Mouse (Mus musculus): ENCODE data around the gene Slc35d1. TPM values are rescaled to one million over a fixed set of nuclear protein-coding genes. Genes with fewer than 3 reads are reported as not detected.
A peak's percentile ranks its signal among the peaks of the same experiment; 100 is the strongest.
"Not testable (repeated sequence)": the region's sequence is repeated elsewhere in the genome, so short reads cannot be mapped to it uniquely, and the experiment has no call there.

The Slc35d1 gene
- total RNA-seq, 2 experiments from 2014 or later, result 8.4 to 8.8 TPM

DNA sequence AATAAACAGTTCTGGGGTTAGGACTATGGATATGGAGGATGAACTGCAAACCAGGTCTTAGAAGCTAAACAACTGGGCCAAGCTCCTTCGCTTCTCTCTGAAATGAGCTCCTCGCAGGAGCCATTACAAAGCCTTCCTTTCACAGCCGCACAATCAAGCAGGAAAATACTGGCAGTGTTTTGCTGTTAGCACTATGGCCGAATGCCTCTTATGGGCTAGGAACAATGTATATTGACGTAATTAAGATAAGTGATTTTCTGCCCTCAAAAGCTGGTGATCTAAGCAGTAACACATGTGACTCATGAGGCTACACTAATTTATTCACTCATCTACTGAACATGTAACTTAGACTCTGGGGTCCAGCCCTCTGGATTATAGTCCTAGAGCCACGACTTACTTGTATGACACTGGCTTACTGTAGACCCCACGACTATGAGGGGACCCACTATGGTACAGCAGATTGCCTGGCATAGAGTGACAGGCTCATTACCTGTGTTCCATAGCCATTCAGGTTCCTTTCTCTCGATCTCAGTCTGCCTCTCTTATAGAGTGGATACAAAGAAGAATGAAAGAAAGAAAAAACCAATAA is 34.6 kb downstream of the Slc35d1 start:
- DNase-seq, result no peak

DNA sequence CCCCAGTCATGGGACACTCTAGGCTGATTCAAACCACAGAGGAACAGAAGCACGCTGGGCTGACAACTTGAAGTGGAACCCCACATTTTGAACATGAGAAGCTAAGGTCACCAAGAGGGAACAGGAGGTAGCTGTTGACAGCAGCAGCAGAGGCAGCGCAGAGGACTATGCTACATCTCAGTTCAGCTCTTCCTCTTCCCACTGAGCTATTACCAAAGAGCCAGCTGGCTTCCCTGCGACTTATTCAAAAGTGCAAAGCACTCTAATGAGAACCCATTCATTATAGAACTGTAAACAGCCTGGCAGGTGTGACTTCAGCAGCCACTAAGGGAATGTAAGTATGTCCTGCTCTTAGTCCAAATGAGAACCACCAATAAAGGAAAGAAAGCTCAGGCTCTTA is 35.4 kb downstream of the Slc35d1 start:
- no peak for DNase-seq

DNA sequence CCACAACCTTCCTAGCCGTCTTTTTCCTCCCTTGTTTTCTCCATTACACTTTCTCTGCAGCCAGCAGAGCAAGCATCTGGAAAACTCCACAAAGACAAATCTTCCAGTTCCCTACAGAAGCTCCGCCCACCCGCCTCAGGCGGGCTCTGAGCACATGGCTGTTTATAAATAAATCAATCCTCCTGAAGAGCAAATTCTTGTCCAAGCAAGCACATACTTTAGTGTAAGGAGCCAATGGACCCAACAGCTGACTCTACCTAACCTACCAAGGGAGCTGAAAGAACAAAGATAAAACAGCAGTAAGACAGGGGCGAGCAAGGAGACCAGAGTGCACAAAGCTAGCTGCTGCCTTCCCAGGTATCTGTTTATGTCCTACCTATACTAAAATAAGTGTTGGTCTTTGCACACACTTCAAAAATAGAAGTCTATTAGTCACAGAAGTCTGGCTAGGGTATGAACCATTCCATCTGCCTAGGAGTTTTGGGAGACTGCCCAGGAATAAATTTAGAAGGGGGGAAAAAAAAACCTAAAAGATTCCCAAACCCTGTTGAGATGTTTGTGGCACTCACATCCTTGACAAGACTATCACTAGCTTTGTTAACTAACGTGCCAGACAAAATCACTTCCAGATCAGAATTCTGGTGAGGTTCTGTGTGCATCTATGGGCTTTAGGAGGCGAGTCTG is 36.2 kb downstream of the Slc35d1 start:
- DNase-seq, result peak; percentile 57

DNA sequence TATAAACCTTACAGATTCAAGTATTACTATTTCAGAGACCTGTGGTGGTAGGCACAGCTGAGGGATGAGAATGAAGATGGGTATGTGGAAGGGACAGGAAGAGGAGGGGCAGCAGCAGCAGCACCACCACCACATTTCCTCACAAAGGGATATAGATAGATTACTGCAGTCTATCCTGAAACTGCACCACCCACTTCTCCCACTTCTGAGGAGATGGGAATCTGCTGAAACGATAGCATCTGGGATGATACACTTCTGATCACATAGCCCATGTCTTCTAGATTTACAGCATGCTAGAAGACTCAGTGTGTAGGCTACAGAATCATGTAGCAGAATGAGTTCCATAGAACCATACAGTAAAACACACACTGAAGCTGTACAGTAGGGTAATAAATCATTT is 37.3 kb downstream of the Slc35d1 start:
- no peak for DNase-seq

DNA sequence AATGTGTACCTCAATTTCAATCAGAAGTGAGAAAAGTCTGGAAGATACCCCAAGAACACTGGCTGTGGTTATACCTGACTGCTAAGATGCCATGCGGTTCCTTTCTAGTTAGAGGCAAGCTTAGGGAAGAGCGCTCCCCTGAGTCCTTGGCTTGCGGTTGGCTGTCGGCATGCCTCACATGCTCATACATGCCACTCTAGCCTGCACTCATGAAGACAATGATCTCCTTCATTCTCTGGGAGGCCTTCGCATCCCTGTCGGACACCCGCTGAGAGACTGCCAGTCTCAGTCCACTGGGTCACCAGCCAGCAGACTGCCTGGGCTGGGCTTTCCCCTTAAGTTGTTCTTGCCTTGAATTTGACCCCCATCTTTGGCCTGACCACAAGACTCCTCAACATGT is 41.0 kb downstream of the Slc35d1 start:
- no peak for DNase-seq

DNA sequence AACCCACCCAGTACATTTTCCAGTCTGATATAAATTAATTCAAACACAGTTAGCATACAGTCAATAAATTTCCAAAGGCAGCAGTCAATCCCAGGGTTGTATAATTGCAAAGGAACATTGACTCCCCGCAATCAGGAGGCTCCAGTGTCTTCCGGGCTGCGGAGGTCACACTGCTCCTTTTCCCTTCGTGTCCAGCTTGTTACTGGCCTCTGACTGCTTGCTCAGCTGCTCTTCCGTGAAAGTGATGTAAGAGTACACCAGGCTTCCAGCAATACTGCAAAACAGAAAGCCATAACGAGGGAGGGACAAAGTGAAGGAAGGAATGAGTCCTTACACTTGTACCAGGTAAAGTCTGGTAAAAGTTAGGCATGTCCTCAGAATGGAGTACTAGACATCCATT is 41.5 kb downstream of the Slc35d1 start:
- no peak for DNase-seq

DNA sequence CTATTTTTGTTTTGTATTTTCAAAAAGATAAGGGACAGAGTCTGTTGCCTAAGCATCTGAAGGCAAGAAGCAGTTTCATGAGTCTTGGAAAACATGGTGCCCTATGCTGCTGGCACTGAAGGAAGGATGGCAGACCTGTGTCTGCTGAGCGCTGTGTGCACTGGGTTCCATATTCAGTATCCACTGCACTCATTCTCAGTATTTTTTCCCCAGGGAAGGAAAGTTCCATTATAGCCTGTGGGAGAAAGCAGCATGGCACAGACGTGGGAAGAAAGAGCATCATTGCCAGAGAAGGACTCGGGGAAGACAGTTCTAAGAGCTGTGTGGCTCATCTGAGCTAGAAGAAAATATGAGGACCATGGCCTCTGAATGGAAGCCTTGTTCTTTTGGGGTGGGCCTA is 43.7 kb downstream of the Slc35d1 start:
- DNase-seq, result no peak

DNA sequence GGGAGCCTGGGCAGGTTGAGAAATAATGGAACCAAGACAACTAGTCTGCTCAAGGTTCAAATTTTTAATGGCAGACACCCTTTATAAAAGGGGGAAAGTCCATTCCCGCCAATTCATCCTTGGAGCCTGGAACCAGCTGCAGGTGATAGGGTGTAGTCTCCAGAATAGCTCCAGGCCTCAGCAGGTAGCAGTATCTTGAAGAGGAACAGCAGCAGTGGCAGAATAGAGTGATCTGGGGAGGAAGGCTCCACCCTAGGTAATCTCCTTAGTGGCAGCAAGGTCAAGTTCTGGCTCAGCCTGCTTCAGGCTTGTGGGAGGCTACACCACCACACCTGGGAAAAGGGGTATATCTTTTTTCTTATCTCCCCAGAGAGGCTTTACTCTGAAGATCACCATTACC is 48.8 kb downstream of the Slc35d1 start:
- not testable (repeated sequence) for DNase-seq

DNA sequence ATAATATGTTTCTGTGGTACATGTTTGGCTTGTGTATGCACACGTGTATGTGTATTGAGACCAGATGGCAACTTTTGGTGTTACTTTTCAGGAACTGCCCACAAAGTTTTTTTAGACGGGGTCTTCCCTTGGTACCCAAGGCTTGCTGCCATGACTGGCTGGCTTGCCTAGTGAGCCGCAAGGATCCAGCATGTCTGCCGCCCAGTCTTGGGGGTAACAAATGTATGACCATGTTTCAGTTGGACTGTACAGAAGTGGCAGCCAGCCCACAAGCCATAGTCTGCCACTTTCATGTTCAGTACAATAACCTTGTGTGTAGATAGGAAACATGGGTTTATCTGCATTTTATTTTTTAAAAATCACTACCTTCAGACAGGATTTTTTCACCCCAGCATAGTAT is 56.2 kb downstream of the Slc35d1 start:
- no peak for DNase-seq

DNA sequence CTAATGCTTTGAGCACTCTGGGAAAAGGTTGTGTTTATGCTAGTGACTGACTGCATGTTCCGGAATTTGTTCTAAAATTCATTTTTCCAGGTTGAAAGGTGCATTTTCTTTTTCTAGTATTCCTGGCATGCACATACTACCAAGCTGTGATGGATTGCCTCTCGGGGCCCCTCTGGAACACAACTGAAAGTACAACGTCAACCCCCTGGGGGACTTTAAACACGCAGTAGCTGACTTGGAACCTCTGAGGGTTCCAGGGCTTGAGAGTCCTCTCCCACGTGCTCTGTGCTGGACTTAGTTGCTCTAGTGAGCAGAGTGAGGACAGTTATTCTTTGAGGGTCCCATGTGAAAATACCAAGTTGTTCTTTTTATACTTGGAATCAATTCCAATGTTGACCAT is 63.0 kb downstream of the Slc35d1 start:
- no peak for DNase-seq

DNA sequence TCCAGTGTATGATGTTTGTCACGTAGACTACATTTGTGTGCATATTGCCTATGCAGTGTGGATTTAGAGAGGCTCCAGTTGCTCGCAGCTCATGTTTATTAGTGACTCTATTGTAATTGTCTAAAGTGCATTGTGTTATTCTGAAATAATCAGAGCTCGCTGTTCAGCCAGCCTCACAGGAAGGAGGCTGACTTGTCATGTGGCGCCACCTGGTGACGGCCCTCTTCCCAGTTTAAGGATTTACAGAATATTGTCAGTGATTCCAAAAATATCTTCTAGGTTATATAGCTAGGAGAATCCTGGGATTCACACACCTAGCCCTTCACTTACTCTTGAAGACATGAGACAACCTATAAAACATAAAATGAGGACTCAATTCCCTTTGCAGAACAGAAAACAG is 68.6 kb downstream of the Slc35d1 start:
- peak; percentile 87 for DNase-seq

DNA sequence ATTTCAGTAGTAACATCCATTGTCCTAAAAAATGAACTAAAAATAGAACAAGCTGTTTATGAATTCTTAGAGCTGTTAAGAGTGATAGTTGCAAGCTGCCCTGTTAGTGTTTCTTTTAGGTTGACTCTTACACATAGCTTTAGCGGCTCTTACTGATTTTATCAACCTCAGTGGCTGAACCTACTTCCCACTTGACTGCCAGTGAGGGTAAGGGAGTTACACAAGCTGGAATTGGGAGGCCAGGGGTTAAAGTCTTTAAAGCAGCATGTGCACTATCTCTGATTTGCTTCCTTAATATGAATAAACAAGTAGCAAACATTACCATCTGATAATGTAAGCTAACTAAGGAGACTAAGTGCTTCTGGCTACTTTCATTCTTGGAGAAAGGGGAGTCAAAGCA is 78.0 kb downstream of the Slc35d1 start:
- no peak for DNase-seq

DNA sequence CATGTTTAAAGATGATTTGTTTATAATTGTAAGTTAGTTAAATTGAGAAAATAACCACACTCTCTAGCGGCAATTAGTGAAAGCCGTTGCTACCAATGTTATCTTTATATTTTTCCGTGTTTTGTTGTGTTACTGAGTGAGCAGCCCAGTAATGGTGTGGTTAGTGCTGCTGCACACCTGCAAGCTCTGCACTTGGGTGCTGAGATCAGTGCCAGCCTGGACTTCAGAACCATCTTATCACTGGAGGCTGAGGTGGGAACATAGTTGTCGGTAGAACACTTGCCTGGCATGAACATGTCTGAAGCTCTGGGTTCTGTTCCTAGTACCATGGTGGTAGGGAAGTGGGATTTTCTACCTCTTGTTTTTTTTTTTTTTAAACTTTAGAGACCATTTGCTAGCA is 88.4 kb downstream of the Slc35d1 start:
- DNase-seq, result no peak

DNA sequence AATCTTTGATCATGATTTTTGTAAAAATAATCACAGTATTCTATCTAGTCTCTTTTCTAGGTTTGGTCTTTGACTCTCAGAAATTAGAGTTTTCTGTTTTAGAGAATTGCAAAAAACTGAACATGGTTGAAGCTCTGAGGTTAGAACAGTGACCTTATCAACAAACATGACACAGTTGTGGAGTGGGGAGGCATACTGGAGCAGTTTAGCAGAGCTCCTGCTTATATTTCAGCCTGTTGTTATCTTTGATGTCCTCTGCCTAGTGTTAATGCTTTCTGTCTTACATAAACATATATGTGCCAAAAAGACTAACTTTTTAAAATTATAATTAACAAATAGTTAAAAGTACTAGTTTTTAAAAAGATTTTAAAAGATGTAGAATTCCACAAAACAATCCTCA is 91.4 kb downstream of the Slc35d1 start:
- no peak for DNase-seq

DNA sequence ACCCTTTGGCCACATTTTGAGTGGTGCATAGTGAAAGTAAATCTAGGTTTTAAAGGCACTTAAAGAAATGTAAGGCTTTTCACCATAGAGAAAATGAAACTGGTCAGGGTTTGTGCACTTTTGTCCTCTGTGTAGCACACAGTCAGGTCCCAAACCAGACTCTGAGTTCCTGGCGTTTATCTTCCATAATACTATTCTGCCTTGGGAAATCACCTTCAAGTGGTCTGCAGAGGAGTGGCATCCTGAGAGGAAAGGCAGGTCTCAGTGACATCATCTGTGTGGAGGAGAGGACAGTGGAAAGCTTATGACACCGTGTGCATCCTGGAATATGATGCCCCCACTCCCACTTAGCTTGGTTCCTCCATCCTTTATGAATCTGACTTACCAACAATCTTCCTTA is 91.9 kb downstream of the Slc35d1 start:
- no peak for DNase-seq

DNA sequence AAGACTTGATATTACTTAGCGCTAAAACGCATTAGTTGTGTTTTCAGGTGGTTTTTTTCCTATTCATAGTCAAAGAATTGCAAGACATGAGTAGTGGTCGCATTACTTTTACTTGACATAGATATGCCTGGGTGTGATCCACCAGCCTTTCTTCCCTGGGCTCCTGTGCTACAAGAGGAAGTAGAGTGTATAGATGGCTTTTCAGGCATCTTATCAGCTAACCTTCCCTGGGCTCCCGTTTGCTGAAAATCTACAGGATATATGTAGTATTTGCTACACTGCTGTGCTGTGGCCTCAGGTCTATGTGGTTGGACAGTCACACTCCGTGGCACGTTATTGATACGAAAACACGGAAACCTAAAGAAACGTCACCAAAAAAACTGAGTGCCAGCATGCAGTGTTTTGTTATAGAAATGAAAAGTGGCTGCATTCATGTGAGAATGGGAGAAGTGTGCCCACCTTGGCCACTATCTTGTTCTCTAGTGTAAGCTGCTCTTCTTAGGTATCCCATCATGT is 94.0 kb downstream of the Slc35d1 start:
- no peak for DNase-seq

Other genes starting within 250 kb of the Slc35d1 start
- not detected for gene Tctex1d1, start 236.6 kb downstream of the Slc35d1 start, total RNA-seq (2021)
- not detected for gene Insl5, start 188.3 kb downstream of the Slc35d1 start, total RNA-seq (2021)
- gene Mier1, start 100.8 kb downstream of the Slc35d1 start, total RNA-seq (2021), result 10 to 100 TPM; 42.9 to 46.6 TPM
- 1 to 10 TPM; 1.1 to 1.5 TPM for gene Wdr78, start 100.6 kb downstream of the Slc35d1 start, total RNA-seq (2021)
- gene 4921539E11Rik, start 75.7 kb upstream of the Slc35d1 start, total RNA-seq (2021), result not detected
- gene Oma1, start 98.6 kb upstream of the Slc35d1 start, total RNA-seq (2021), result 10 to 100 TPM; 13.6 to 17.6 TPM

Data from heart, postnatal 4 days (tissue).